Mouse (Mus musculus) limb, embryonic 12.5 days (tissue): ENCODE results near the gene Vangl1. TPM values are rescaled to one million over a fixed set of nuclear protein-coding genes. Genes with fewer than 3 reads are reported as not detected.

ENCODE experiments used
- ATAC-seq: fragments of 200-750 bp; cut with Nextera tagmentation; 2 replicates; pipeline ENCODE4 v1.8.0; 2017; ENCODE audit warnings: low read depth, moderate TSS enrichment; ENCODE audit not compliant: insufficient number of reproducible peaks, insufficient read depth, low FRiP score, low TSS enrichment
- H3K27ac ChIP-seq: fragments of 300-500 bp; sonication (generic); 2 replicates; pipeline ENCODE4 v1.5.1; 2016; ENCODE audit warnings: mild to moderate bottlenecking, moderate library complexity
- H3K27me3 ChIP-seq: fragments of 300-500 bp; sonication (generic); 2 replicates; pipeline ENCODE4 v1.6.1; 2016; ENCODE audit warnings: mild to moderate bottlenecking, moderate library complexity
- H3K36me3 ChIP-seq: fragments of 300-500 bp; sonication (generic); 2 replicates; pipeline ENCODE4 v1.6.1; 2016; ENCODE audit warnings: mild to moderate bottlenecking, moderate library complexity
- H3K4me1 ChIP-seq: fragments of 300-500 bp; sonication (generic); replicated peaks from 2 replicates; pipeline ENCODE4 v1.6.1; 2016
- H3K4me2 ChIP-seq: fragments of 300-500 bp; sonication (generic); 2 replicates; pipeline ENCODE4 v1.6.1; 2016; ENCODE audit warnings: mild to moderate bottlenecking, moderate library complexity
- H3K4me3 ChIP-seq: fragments of 300-500 bp; sonication (generic); replicated peaks from 2 replicates; pipeline ENCODE4 v1.5.1; 2016; ENCODE audit warnings: mild to moderate bottlenecking
- H3K9ac ChIP-seq: fragments of 300-500 bp; sonication (generic); replicated peaks from 2 replicates; pipeline ENCODE4 v1.6.1; 2016; ENCODE audit warnings: mild to moderate bottlenecking, moderate library complexity
- H3K9me3 ChIP-seq: fragments of 300-500 bp; sonication (generic); 2 replicates; pipeline ENCODE4 v1.6.1; 2016; ENCODE audit warnings: mild to moderate bottlenecking, moderate library complexity
- WGBS: fragments of 180-500 bp; shearing (Covaris S2); methylation state at CpG from one replicate; pipeline ENCODE4 v1.1.7; 2016; 5-methylcytosine and 5-hydroxymethylcytosine counted together
- polyA plus RNA-seq: library from polyadenylated mRNA; unstranded; fragments of >200 nt; fragmentation: Nextera tagmentation; extraction: Ambion mirVana; gene quantifications from 2 replicates; pipeline ENCODE4 v1.2.1, GENCODE M21; 2016

The Vangl1 gene
- polyA plus RNA-seq, 1 experiment from 2014 or later = 15.4 TPM

DNA sequence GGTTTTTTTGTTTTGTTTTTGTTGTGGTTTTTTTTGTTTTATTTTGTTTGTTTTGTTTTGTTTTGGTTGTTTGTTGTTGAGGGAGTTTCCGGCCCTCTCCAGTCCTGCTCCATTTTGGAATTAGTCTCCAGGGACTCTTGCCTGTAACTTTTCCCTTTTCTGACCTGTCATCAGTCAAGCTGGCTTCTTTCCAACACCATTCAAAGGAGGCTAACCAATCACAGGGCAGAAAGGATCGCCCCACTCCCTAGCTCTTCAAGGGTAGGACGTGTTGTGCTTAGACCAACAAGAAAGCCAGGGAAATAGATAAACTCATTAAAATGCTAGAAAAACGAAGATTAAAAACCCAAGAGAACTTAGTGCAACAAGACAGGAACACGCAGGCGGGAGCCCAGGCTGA, 15.5 kb downstream of the Vangl1 start:
- 41% methylated on average over 6 of the region's 6 CpGs for WGBS
- H3K27ac ChIP-seq = no peak overlapping the region
- ATAC-seq = no peak
- peaks cover 2% of the 10 kb centered on the region for H3K27me3 ChIP-seq
- no peak overlapping the region for H3K4me2 ChIP-seq
- no peak overlapping the region for H3K4me3 ChIP-seq
- peaks cover 7% of the 10 kb centered on the region for H3K9me3 ChIP-seq
- H3K4me1 ChIP-seq = peaks cover 42% of the 10 kb centered on the region
- peaks cover 24% of the 10 kb centered on the region; the same call in 1 of the 2 replicates for H3K36me3 ChIP-seq
- H3K9ac ChIP-seq = no peak overlapping the region

- no peak overlapping the region for H3K9ac ChIP-seq
- H3K27ac ChIP-seq = no peak overlapping the region
- no peak overlapping the region for H3K4me3 ChIP-seq
- H3K27me3 ChIP-seq = no peaks in the 10 kb centered on the region; the same call in 1 of the 2 replicates
- H3K4me1 ChIP-seq = peaks cover 32% of the 10 kb centered on the region
- H3K9me3 ChIP-seq = peaks cover 7% of the 10 kb centered on the region
- WGBS = 75% methylated on average over 4 of the region's 4 CpGs
- no peak for ATAC-seq
- H3K4me2 ChIP-seq = no peak overlapping the region
- H3K36me3 ChIP-seq = peaks cover 35% of the 10 kb centered on the region
Measured at GRCm38 (mm10) chr3:102187401-102187800, 17.1 kb downstream of the Vangl1 start.

- Histone ChIP-seq H3K9ac (no peak overlapping the region), H3K36me3 (peaks cover 47% of the 10 kb centered on the region), H3K4me1 (peaks cover 36% of the 10 kb centered on the region), H3K4me2 (no peak overlapping the region), H3K27ac (no peak overlapping the region), H3K9me3 (peaks cover 7% of the 10 kb centered on the region), H3K27me3 (no peaks in the 10 kb centered on the region), H3K4me3 (no peak overlapping the region)
- ATAC-seq = peak; percentile 82
- WGBS = 20% methylated on average over 5 of the region's 5 CpGs
Measured at GRCm38 (mm10) chr3:102184721-102185120, 19.8 kb downstream of the Vangl1 start.

GRCm38 (mm10) chr3:102182601-102183000, 21.9 kb downstream of the Vangl1 start:
- no peak overlapping the region for H3K9ac ChIP-seq
- no peak overlapping the region for H3K4me2 ChIP-seq
- 91% methylated on average over 2 of the region's 2 CpGs for WGBS
- no peaks in the 10 kb centered on the region for H3K27me3 ChIP-seq
- no peak overlapping the region for H3K27ac ChIP-seq
- no peak for ATAC-seq
- H3K4me3 ChIP-seq = no peak overlapping the region
- H3K9me3 ChIP-seq = peaks cover 7% of the 10 kb centered on the region
- peaks cover 43% of the 10 kb centered on the region for H3K36me3 ChIP-seq
- H3K4me1 ChIP-seq = peaks cover 29% of the 10 kb centered on the region

DNA sequence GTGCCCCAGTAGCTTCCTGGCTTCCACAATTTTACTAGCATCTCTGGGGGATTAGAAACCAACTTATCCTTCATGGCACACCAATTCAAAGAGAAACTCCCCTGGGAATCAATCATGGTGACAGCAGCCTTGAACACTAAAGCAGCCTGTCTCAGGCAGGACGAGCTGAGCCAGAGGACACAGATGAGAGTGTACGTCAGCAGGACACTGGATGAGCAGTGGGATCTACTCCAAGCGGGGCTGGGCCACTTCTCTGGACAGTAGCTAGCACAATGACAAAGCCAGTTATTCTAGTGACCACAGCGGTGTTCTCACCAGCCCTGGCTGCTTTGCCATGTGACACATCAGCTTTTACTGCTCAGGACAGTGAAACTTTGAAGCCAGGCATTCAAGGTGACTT, 23.3 kb downstream of the Vangl1 start:
- H3K9ac ChIP-seq = no peak overlapping the region
- WGBS = 69% methylated on average over 4 of the region's 4 CpGs
- ATAC-seq = no peak

GRCm38 (mm10) chr3:102180746-102181145, 23.7 kb downstream of the Vangl1 start:
- Histone ChIP-seq H3K4me3 (no peak overlapping the region), H3K9me3 (no peaks in the 10 kb centered on the region), H3K4me2 (no peak overlapping the region), H3K27ac (no peak overlapping the region), H3K36me3 (peaks cover 27% of the 10 kb centered on the region), H3K27me3 (no peaks in the 10 kb centered on the region), H3K9ac (no peak overlapping the region), H3K4me1 (peaks cover 42% of the 10 kb centered on the region)
- 84% methylated on average over 7 of the region's 7 CpGs for WGBS
- ATAC-seq = no peak

More for the DNA sequence above, 23.3 kb downstream of the Vangl1 start:
- Histone ChIP-seq H3K27ac (no peak overlapping the region), H3K4me1 (peaks cover 38% of the 10 kb centered on the region), H3K9me3 (peaks cover 4% of the 10 kb centered on the region), H3K4me2 (no peak overlapping the region), H3K27me3 (no peaks in the 10 kb centered on the region), H3K4me3 (no peak overlapping the region), H3K36me3 (peaks cover 32% of the 10 kb centered on the region)

- H3K4me1 ChIP-seq = peaks cover 46% of the 10 kb centered on the region
Measured at GRCm38 (mm10) chr3:102179869-102180268, 24.6 kb downstream of the Vangl1 start.

DNA sequence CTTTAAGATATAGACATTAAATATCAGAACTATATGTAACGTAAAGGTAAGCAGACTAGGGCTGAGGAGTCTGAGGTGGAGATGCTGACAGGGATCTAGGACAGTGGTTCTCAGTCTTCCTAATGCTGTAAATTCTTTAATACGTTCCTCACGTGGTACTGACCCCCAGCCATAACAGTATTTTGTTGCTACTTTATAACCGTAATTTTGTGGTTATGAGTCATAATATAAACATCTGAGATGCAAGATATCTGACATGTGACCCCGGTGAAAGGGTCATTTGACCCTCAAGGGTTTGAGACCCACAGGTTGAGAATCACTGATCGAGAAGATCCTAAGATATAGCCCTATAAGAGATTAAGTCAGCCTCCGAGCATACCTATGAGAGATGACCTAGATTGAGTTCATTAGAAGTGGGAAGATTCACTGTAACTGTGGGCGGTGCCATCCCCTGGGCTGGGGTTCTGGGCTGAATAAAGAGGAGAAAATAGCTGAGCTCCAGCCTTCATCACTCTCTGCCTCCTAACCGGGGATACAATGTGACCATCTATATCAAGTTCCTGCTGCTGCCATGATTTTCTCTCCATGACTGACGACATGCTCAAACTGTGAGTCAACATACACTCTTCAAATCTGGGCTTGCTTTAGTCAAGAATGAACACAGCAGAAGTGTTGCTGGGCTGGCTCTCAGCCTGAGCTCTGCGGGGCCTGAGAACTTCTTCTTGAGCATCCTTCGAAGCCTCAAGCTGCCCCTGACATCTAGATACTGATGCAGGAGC, 26.5 kb downstream of the Vangl1 start:
- 93% methylated on average over 12 of the region's 12 CpGs for WGBS
- Histone ChIP-seq H3K9ac (no peak overlapping the region), H3K27me3 (no peaks in the 10 kb centered on the region), H3K4me2 (no peak overlapping the region), H3K4me3 (no peak overlapping the region), H3K27ac (no peak overlapping the region), H3K9me3 (no peaks in the 10 kb centered on the region), H3K4me1 (peaks cover 39% of the 10 kb centered on the region), H3K36me3 (peaks cover 17% of the 10 kb centered on the region)
- ATAC-seq = no peak

More at GRCm38 (mm10) chr3:102179869-102180268, 24.6 kb downstream of the Vangl1 start:
- WGBS = 73% methylated on average over 4 of the region's 4 CpGs
- Histone ChIP-seq H3K36me3 (peaks cover 27% of the 10 kb centered on the region), H3K27me3 (no peaks in the 10 kb centered on the region), H3K4me3 (no peak overlapping the region), H3K9me3 (no peaks in the 10 kb centered on the region), H3K27ac (no peak overlapping the region), H3K9ac (no peak overlapping the region), H3K4me2 (no peak overlapping the region)
- no peak for ATAC-seq

DNA sequence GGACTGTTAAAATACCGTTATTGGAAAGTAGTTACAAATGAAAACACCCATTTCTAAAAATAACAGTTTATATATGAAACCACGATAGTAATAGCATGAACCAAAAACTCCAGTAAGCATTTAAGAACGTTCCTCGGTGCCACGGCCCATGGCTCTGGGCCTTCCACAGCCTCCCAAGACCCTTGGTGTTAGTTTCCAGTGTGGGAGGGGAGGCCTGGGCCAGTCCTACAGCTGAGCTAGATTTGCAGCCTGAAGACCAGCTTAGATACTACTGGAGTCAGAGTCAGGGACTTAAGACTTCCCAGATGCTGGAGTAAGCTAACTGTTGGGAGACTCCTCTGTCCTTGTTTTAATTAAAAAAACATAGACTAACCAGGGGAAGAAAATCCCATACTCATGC, 28.4 kb downstream of the Vangl1 start:
- H3K9me3 ChIP-seq = no peaks in the 10 kb centered on the region
- no peaks in the 10 kb centered on the region for H3K27me3 ChIP-seq
- peaks cover 2% of the 10 kb centered on the region; the same call in 1 of the 2 replicates for H3K36me3 ChIP-seq
- peak overlapping the region; percentile 77 for H3K27ac ChIP-seq
- WGBS = 49% methylated on average over 5 of the region's 5 CpGs
- H3K4me3 ChIP-seq = no peak overlapping the region
- H3K9ac ChIP-seq = no peak overlapping the region
- no peak for ATAC-seq
- H3K4me2 ChIP-seq = no peak overlapping the region
- H3K4me1 ChIP-seq = peaks cover 42% of the 10 kb centered on the region

DNA sequence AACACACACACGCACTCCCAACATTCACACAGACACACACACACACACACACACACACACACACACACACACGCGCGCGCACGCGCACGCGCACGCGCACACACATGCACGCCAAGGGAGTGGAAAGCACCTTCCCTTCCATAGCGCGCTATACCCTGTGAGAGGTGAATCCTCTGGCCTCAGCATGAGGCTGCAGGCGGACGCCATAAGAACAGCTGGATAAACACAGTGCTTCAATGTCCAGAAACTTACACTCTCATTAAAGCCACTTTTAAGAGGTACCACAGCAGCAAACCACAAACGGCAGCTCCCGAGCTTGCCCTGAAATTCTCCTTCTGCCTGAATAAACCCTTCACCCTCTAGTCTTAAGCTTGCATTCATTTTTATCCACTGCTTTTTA, 28.8 kb downstream of the Vangl1 start:
- WGBS = 69% methylated on average over 14 of the region's 18 CpGs
- H3K27ac ChIP-seq = peak overlapping the region; percentile 77

DNA sequence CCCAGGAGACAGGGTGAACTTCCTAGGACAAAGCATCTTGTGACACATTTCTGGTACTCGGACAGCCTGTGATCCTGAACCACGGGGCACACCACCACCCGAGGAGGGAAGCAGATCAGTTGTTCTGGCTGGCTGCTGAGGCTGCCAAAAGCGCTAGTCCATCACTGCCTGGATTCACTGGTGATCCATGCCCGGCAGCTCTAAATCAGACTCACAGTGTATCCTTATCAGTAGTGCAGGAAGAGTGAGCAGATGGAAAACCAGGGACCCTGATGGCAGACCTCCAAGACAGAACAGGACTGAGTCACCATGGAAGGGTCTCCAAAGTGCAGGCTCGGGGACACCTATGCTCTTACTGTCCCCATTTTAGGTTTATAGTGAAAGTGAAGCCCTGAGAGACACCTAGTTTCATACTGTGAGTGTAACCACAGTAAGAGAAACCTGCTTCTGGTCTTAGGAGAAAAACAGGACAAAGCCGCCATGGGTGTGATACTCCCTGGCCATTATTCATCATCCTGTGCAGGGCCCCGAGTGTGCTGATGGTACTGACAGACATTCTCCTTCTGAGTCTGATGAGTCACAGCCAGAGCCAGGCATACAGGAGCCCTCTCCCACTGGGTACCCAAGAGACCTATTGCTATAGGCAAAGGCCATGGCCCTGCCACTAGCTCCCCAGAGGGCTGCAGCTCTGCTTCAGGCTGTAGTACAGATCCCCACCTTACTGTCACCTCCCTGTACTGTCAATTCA, 30.2 kb downstream of the Vangl1 start:
- H3K9me3 ChIP-seq = no peaks in the 10 kb centered on the region
- no peak overlapping the region for H3K27ac ChIP-seq
- no peaks in the 10 kb centered on the region for H3K27me3 ChIP-seq
- no peak overlapping the region for H3K4me3 ChIP-seq
- H3K9ac ChIP-seq = no peak overlapping the region
- H3K4me2 ChIP-seq = no peak overlapping the region
- H3K36me3 ChIP-seq = no peaks in the 10 kb centered on the region
- no peak for ATAC-seq
- H3K4me1 ChIP-seq = peaks cover 38% of the 10 kb centered on the region
- 79% methylated on average over 8 of the region's 8 CpGs for whole genome bisulfite sequencing

More for the DNA sequence above, 28.8 kb downstream of the Vangl1 start:
- ATAC-seq = peak; percentile 68; the same call in 1 of the 2 replicates
- Histone ChIP-seq H3K27me3 (no peaks in the 10 kb centered on the region), H3K9me3 (no peaks in the 10 kb centered on the region), H3K4me2 (no peak overlapping the region), H3K9ac (no peak overlapping the region), H3K4me3 (no peak overlapping the region), H3K36me3 (no peaks in the 10 kb centered on the region), H3K4me1 (peaks cover 41% of the 10 kb centered on the region)
